Mouse (Mus musculus): ENCODE measurements around the gene Larp6.

- TF ChIP-seq CTCF (IDR thresholded peaks at IDR 0.05; ENCODE audit: extremely low read depth, insufficient read depth, insufficient read length, insufficient replicate concordance) (no peak), POLR2A (IDR thresholded peaks at IDR 0.05; ENCODE audit: low read depth, low read length) (no peak)
Observed at GRCm38 (mm10) chr9:60743180-60743900, 30.6 kb downstream of the Larp6 start.
